Mouse (Mus musculus): ENCODE measurements around the gene Gm2888. TPM values are rescaled to one million over a fixed set of nuclear protein-coding genes. Genes with fewer than 3 reads are reported as not detected.
A peak's percentile ranks its signal among the peaks of the same experiment; 100 is the strongest.
"Not testable (repeated sequence)": the region's sequence is repeated elsewhere in the genome, so short reads cannot be mapped to it uniquely, and the experiment has no call there.

Gene Gm2888
- total RNA-seq (2021), result not detected
- long read RNA-seq, result 0 reads

GRCm38 (mm10) chr14:3029702-3030101 lies at the start of gene Gm2888:
Gene Gm2888, plus strand, starts transcription at chr14:3030002.
- not testable (repeated sequence) for DNase-seq (ENCODE audit: low spot score in 2 of 2)

GRCm38 (mm10) chr14:3048727-3049512 lies 19.1 kb downstream of the Gm2888 start, which contains the start of gene Gm2897:
Gene Gm2897, plus strand, starts transcription at chr14:3049285.
- DNase-seq (ENCODE audit: low spot score in 2 of 2), result peak; percentile 22 to 28

- not testable (repeated sequence) for DNase-seq (ENCODE audit: low spot score in 2 of 2)
These were observed 19.7 kb downstream of the Gm2888 start for GRCm38 (mm10) chr14:3049513-3049800.

GRCm38 (mm10) chr14:3050087-3050486 lies 20.3 kb downstream of the Gm2888 start:
- peak; percentile 5 to 12 for DNase-seq (ENCODE audit: low spot score in 2 of 2)

Other genes starting within 250 kb of the Gm2888 start
- gene Gm2897, start 19.3 kb downstream of the Gm2888 start, total RNA-seq (2021), result 1 to 10 TPM; 1.3 to 2.1 TPM
- not detected for gene Gm10340, start 104.0 kb downstream of the Gm2888 start, total RNA-seq (2021)
- under 1 TPM in 1 of 2 experiments, not detected in 1; 0.69 TPM for gene Gm5795, start 158.3 kb downstream of the Gm2888 start, total RNA-seq (2021)
- gene D830030K20Rik, start 178.5 kb downstream of the Gm2888 start, total RNA-seq (2021), result 1 to 10 TPM; 5.7 to 9.6 TPM